Mouse (Mus musculus) cerebellum, adult 9-11 months (tissue): ENCODE data around the gene Tmem178.

Source experiments
- DNase-seq: peaks from one replicate; pipeline ENCODE4 v3.0.0; 2022

Gene Tmem178

GRCm38 (mm10) chr17:80946091-80946885 lies 1.9 kb downstream of the Tmem178 start:
- DNase-seq: peak; percentile 87

GRCm38 (mm10) chr17:80947075-80947960 lies 2.9 kb downstream of the Tmem178 start:
- DNase-seq: no peak

GRCm38 (mm10) chr17:80949382-80949781 lies 5.0 kb downstream of the Tmem178 start:
- no peak for DNase-seq

DNA sequence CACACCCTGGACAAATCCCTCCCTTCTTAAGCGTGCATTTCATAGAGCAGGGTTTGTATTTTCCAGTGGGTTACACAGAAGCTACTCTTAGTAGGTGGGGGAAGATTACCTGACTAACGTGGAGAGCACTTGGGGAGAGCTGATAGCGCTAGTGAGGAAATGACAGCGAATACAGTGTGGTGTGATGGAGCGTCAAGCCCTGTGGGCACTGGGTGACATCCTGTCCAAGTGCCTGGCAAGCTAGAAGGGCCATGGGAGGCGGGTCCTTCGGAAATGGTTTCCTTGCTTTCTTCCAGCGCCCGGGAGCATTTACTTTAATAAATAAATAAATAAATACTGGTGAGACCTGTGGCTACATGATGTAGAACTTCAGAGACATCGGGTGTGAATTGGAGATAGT lies 5.5 kb downstream of the Tmem178 start:
- DNase-seq: no peak

DNA sequence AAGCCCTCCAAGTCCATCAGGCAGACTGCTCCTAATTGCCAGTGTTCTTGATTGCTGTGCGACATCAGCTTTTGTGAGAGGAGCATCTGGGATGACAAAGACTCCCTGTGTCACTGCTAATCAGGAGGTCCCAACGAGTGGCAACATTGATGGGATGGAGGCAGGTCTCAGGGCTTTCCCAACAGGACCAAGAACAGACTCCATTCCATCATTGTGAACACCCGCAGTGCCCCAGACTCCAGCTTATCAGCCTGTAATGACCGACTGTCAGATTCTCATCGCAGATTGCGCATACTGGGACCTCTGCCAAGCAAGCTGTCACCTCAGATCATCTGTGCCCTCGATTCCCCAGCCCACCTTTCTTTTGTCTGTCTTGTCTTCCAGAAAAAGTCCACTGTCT lies 7.9 kb downstream of the Tmem178 start:
- DNase-seq: peak; percentile 84

- no peak for DNase-seq
These were observed 11.0 kb downstream of the Tmem178 start for GRCm38 (mm10) chr17:80955415-80955814.

DNA sequence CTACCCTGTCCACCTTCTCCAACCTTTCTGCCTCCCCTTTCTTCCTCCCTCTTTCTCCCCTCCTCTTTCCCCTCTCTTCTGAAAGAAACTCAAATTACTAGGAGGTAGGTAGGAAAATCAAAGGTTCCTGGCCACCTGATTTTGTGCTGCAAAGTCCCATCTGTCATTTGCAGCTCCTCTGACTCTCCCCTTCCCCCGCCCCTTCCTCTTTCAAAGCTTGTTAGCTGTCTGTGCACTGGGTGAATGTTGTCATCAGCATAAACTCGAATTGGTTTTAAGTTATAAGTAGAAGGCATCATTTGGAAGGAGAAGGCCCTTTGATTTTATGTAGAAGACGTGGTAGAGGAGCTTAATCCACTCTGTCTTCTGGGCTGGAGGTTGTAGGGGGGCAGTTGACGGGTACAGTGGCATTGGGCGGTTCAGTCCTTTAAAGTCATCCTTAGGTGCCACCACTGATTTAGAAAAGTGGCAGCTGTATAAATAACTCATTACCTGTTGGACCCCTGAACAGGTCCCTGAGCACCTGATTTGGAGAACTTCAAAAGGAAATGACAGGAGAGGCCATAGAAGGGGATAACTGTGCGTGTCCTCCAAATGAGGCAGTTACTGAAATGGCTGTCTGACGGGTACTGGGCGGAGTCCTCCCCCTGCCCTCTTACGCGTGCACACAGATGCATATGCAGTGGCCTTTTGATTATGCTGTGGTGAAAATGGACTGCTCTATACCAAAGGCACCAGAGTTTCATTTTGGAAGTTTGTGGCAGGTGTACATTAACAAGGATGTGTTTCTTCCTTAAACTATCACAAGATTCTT lies 11.8 kb downstream of the Tmem178 start:
- DNase-seq: no peak

DNA sequence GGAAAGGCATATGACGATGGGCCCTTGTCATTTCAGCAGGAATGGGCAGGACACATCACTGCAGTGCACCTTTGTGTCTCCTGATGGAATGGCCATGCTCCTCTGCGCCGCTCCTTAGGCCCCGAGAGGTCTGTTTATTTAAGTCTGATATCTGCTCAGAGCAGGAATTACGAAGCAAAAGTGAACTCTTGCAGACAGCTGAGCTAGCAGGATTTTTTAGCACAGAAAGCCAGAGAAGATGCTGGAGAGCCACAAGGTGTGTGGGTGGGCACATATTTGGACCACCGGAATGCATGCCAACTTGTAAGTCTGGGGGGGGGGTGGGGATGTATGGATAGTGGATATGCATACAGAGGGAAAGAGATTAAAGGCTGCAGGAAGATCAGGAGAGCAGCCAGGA lies 13.9 kb downstream of the Tmem178 start:
- no peak for DNase-seq

DNA sequence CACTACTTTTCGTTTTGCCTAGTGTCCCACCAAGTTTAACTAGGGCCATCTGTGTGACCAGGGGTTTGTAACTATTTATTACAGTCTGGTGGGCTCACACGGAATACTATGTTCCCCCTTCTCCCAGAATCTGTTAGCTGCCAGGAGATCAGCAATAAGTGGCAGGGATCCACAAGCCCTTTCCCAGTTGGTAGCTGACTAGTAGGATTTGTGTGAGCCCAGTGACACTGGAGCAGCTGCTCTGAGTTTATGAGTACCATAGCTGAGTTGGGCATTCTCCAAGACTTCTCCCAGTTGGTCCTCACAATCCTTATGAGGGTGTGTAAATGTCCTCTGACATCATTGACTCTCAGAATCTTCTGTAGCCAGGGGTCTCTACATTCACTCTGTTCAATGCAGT lies 15.4 kb downstream of the Tmem178 start:
- DNase-seq: no peak

- DNase-seq: no peak
These were observed 23.0 kb downstream of the Tmem178 start for GRCm38 (mm10) chr17:80967475-80967874.

- DNase-seq: peak; percentile 80
These were observed 25.5 kb downstream of the Tmem178 start for GRCm38 (mm10) chr17:80969643-80970619.

- DNase-seq: no peak
These were observed 26.3 kb downstream of the Tmem178 start for GRCm38 (mm10) chr17:80970716-80971115.

GRCm38 (mm10) chr17:80972891-80973290 lies 28.5 kb downstream of the Tmem178 start:
- DNase-seq: no peak

DNA sequence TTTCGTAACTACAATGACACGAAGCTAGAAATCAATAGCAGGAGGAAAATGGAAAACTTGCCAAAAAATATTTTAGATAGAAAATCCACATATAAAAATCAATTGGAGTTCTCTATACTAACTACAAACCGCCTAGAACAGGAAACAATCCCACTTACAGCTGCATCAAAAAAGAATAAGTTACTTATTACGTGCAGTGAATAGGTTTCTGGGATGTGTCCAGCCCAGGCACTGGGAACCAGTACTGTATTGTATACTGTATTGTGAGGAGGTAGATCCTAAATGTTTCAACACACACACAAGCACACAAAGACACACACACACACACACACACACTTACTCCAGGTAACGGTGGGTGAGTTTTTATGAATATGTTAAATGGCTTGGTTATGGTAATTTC lies 32.8 kb downstream of the Tmem178 start:
- no peak for DNase-seq

DNA sequence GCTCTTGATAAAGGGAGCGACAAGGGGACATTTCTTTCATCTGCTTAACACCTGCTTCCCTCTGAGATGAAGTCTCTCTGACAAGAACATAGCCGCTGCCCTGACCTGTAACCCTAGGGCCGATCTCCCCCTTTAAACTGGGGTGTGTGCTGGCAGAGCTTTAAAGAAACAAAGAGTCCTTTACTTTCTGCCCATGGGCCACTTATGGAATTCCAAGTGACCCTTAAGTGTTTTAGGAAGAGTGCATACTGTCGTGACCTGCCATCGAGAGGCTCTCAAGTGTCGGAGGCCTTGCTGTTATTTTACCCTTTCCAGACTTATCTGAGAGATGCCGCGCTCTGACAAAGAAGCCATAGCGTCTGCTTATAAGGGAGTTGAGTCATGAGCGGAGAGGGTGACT lies 35.7 kb downstream of the Tmem178 start:
- DNase-seq: no peak

DNA sequence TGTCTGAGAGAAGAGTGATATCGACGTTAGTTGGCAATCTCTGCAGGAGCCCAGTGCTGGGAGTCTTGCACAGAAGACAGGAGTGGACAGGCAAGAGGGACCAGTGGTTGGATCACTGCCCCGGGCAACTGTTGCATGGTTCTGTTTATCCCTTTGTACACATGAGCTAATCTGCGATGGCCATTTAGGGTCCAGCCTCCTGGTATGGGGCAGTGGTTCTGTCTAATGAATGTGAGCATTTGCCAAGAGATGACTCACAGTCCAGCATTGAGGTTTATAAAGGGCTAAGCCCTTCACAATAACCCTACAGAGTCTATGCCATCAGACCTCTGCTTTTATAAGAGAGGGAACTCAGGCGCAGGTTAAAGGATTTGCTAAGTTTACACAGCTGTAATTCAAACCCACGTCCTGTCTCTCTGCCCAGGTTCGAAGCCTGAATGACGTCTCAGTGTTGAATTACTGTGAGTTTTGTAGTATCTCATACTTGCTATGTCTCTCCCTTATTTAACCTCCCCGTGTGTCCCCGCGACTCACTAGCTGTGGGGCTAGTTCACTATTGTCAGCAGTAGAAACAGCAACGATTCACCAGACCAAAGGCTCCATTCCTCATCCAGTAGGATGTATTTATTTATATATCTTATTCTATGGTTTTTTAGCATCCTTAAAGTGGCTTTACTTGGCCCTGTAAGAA lies 37.4 kb downstream of the Tmem178 start:
- peak; percentile 91 for DNase-seq

DNA sequence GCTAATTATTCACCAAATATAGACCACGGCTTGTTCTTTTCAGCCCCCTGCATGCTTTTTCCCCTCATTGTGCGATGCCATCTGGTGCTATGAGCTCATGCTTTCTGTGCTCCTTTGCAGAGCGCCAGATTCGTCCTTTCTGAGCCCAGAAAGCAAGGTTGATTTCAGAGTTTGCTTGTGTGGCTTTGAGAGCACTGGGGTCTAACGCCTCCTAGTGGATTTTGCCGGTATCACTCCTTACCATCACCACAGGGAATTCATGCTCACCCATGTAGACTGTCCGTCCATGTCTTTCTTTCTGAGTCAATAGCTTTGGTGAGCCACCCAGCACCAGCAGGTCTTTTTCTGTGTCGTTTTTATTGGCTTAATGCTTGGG lies 38.0 kb downstream of the Tmem178 start:
- peak; percentile 97 for DNase-seq

DNA sequence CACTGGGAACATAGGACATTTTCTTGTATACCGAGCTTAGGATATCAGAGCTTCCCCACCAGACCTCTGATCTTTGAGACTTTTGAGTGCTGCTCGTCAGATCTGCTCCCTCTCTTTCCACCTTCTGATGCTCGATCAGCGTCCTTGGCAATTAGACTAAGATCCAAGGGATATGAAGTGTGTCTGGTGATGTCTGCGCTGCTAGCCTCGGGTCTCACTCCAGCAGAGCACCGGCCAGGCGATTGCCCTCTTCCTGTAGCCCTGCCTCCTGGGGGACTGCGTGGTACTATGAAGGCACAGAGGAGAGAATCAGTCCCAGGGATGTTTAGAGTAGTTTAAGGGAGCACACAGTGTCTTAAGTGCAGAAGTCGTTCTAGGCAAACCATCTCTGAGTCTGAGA lies 38.5 kb downstream of the Tmem178 start:
- no peak for DNase-seq

DNA sequence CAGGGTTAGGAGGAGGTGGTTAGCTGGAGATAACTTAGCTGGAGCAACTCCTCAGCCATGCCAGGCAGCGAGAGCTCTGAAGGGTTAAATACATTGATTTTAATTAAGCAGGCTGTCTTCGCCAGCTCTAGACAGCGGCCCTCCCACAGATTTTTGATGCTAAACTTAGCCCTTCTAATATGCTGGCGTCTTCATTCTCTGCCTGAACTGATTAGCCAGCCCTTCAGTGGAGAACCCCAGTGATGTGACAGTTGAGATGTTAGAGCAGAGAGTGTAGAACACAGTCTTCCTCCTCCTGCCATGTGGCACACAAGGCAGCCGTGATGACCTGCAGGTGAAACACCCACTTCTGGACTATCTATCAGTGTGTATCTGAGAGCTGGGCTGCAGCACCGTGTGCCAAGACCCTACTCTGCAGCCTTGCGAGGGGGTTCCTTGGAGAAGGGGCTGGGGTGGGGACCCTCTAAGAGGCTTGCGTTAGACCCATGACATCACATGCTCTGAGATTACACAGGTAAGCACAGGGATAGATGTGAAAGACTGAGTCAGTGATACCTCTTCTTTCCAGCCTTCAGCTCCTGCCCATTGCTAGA lies 47.2 kb downstream of the Tmem178 start:
- DNase-seq: no peak

DNA sequence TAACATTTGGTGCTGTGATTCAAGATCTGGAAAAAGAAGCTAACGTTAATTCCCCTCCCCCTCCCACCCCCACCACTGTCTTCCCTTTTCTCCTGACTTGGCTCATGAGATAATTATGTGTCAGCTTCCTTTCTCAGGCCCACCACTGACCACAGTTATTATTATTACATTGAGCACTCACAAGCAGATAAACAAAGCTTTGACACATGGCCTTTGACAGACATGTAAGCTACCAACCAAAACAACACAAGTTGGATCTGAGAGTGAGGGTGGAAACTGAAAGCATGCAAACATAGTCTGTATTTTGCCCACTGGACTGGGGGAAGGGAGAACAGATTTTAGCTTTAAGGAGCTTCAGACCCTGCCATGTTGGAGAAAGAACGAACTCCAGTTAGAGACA lies 52.8 kb downstream of the Tmem178 start:
- DNase-seq: no peak

- DNase-seq: no peak
These were observed 54.5 kb downstream of the Tmem178 start for GRCm38 (mm10) chr17:80998958-80999357.
